Mouse (Mus musculus): ENCODE data around the gene Hoxd12. TPM values are rescaled to one million over a fixed set of nuclear protein-coding genes. Genes with fewer than 3 reads are reported as not detected.
A peak's percentile ranks its signal among the peaks of the same experiment; 100 is the strongest.

Hoxd12 gene
- polyA plus RNA-seq, 1 experiment from 2014 or later, result not detected

- H3K4me3 ChIP-seq (ENCODE audit: low read depth, low read length), result 0 out of 2 replicates have a peak within 1 kb of the TSS, but pooled peaks have one; percentile 10
Measured at GRCm38 (mm10) chr2:74726551-74726950, 51.7 kb downstream of the Hoxd12 start, which contains the start of gene Gm28230. Gm28230 (plus strand) TSS chr2:74726728.

GRCm38 (mm10) chr2:74726973-74727639 is 52.3 kb downstream of the Hoxd12 start:
- no peaks in the 10 kb centered on the region for H3K9me3 ChIP-seq (ENCODE audit: low read length)
- H3K4me1 ChIP-seq (ENCODE audit: insufficient read depth), result no peaks in the 10 kb centered on the region
- H3K27ac ChIP-seq (ENCODE audit: low read depth), result no peak overlapping the region
- no peak for TF ChIP-seq CTCF (IDR thresholded peaks at IDR 0.05; ENCODE audit: low read depth)
- no peak for TF ChIP-seq EP300 (IDR thresholded peaks at IDR 0.05; ENCODE audit: low read depth)
- H3K4me3 ChIP-seq (ENCODE audit: low read depth, low read length), result 0 out of 2 replicates have a peak overlapping the region, but pooled peaks have one; percentile 10
- DNase-seq, result no peak
- WGBS (ENCODE audit: insufficient replicate concordance), result 6% methylated on average over 35 of the region's 43 CpGs
- peaks cover 95% of the 10 kb centered on the region for H3K27me3 ChIP-seq (ENCODE audit: insufficient read depth, low read length)
- ATAC-seq, result no peak
- 0 out of 2 replicates have a peak overlapping the region, but pooled peaks have one; percentile 2 for H3K4me2 ChIP-seq (ENCODE audit: low read depth, low read length)
- H3K36me3 ChIP-seq (replicated peaks; ENCODE audit: insufficient read depth, low read length), result no peaks in the 10 kb centered on the region
- H3K9ac ChIP-seq (replicated peaks), result no peak overlapping the region

More at GRCm38 (mm10) chr2:74726551-74726950, 51.7 kb downstream of the Hoxd12 start, which contains the start of gene Gm28230:
- DNase-seq (no peak), ATAC-seq (no peak)
- Histone ChIP-seq H3K27me3 (ENCODE audit: insufficient read depth, low read length) (peaks cover 94% of the 10 kb centered on the region), H3K4me1 (ENCODE audit: insufficient read depth) (no peaks in the 10 kb centered on the region), H3K9ac (replicated peaks) (no peak within 1 kb of the TSS), H3K27ac (ENCODE audit: low read depth) (no peak within 1 kb of the TSS), H3K4me2 (ENCODE audit: low read depth, low read length) (0 out of 2 replicates have a peak within 1 kb of the TSS, but pooled peaks have one; percentile 2), H3K36me3 (replicated peaks; ENCODE audit: insufficient read depth, low read length) (no peaks in the 10 kb centered on the region), H3K9me3 (ENCODE audit: low read length) (no peaks in the 10 kb centered on the region)
- 45% methylated on average over 5 of the region's 5 CpGs for WGBS (ENCODE audit: insufficient replicate concordance)
- TF ChIP-seq EP300 (IDR thresholded peaks at IDR 0.05; ENCODE audit: low read depth) (no peak), CTCF (IDR thresholded peaks at IDR 0.05; ENCODE audit: low read depth) (no peak)

MicroRNA genes within 50 kb of the gene (microRNA counts, 519-probe panel; counts per million panel counts)
- microRNA mmu-miR-10b, result not detected

Small RNA genes lying within 50 kb of the gene (microRNA-seq; reads per million reads assigned to microRNA genes)
- gene Gm44463 (not detected), gene Mir10b (315 reads per million, percentile 56 among the genes with 10 or more reads in this experiment)

Other genes starting within 250 kb of the Hoxd12 start
- gene Lnpk, start 95.6 kb upstream of the Hoxd12 start, polyA plus RNA-seq (2015; fragmentation: Nextera tagmentation; extraction: Ambion mirVana), result 9.6 and 11.1 TPM in 2 replicates
- gene Evx2, start 15.5 kb upstream of the Hoxd12 start, polyA plus RNA-seq (2015; fragmentation: Nextera tagmentation; extraction: Ambion mirVana), result not detected in 2 replicates
- gene Hoxd13, start 6.7 kb upstream of the Hoxd12 start, polyA plus RNA-seq (2015; fragmentation: Nextera tagmentation; extraction: Ambion mirVana), result not detected in 2 replicates
- not detected in 2 replicates for gene Hoxd11, start 4.5 kb downstream of the Hoxd12 start, polyA plus RNA-seq (2015; fragmentation: Nextera tagmentation; extraction: Ambion mirVana)
- gene Hoxd10, start 16.9 kb downstream of the Hoxd12 start, polyA plus RNA-seq (2015; fragmentation: Nextera tagmentation; extraction: Ambion mirVana), result not detected in 2 replicates
- gene Hoxd9, start 22.7 kb downstream of the Hoxd12 start, polyA plus RNA-seq (2015; fragmentation: Nextera tagmentation; extraction: Ambion mirVana), result not detected in 2 replicates
- 0.04 TPM in 1 of 2 replicates, not detected in the other for gene Hoxd8, start 29.6 kb downstream of the Hoxd12 start, polyA plus RNA-seq (2015; fragmentation: Nextera tagmentation; extraction: Ambion mirVana)
- not detected in 2 replicates for gene Hoxd3, start 36.9 kb downstream of the Hoxd12 start, polyA plus RNA-seq (2015; fragmentation: Nextera tagmentation; extraction: Ambion mirVana)
- gene Hoxd4, start 36.9 kb downstream of the Hoxd12 start, polyA plus RNA-seq (2015; fragmentation: Nextera tagmentation; extraction: Ambion mirVana), result not detected in 2 replicates
- gene Gm28230, start 51.7 kb downstream of the Hoxd12 start, polyA plus RNA-seq (2015; fragmentation: Nextera tagmentation; extraction: Ambion mirVana), result not detected in 2 replicates
- not detected in 2 replicates for gene Hoxd1, start 88.0 kb downstream of the Hoxd12 start, polyA plus RNA-seq (2015; fragmentation: Nextera tagmentation; extraction: Ambion mirVana)
- 60.7 and 66.0 TPM in 2 replicates for gene Mtx2, start 150.8 kb downstream of the Hoxd12 start, polyA plus RNA-seq (2015; fragmentation: Nextera tagmentation; extraction: Ambion mirVana)